Mouse (Mus musculus): ENCODE data around the gene Btg4.

Btg4 gene

GRCm38 (mm10) chr9:51165312-51166180 lies 104.8 kb downstream of the Btg4 start, which contains the start of gene Gm32742:
TSS of gene Gm32742 (minus strand) at chr9:51165517.
- DNase-seq (ENCODE audit: extremely low read depth, low read depth, low spot score): no peak

GRCm38 (mm10) chr9:51167954-51168353 lies 107.3 kb downstream of the Btg4 start:
- DNase-seq (ENCODE audit: extremely low read depth, low read depth, low spot score): no peak

- no peak for DNase-seq (ENCODE audit: extremely low read depth, low read depth, low spot score)
Measured at GRCm38 (mm10) chr9:51168698-51169097, 108.0 kb downstream of the Btg4 start.

- no peak for DNase-seq (ENCODE audit: extremely low read depth, low read depth, low spot score)
Measured at GRCm38 (mm10) chr9:51169133-51169532, 108.4 kb downstream of the Btg4 start.
